Mouse (Mus musculus): ENCODE results near the gene Gtf2f2.
A peak's percentile ranks its signal among the peaks of the same experiment; 100 is the strongest.
"Not testable (repeated sequence)": the region's sequence is repeated elsewhere in the genome, so short reads cannot be mapped to it uniquely, and the experiment has no call there.

Gtf2f2 gene

DNA sequence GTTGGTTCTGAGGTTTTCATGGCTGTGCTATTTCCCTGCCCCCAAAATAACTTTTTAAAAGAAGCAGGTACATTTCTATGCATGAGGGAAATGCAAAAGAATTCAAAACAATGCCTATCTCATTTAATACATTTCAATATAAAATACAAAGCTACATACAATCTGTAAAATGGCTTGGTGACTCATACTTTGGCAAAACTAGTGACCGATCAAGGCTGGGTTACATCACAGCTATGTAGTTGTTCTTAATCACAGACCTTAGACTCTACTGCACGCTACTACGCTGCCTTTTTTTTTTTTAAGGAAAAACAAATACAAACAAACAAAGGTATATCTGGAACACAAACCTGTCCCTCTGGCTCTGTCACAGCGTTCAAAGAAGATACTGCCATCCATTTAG is 18.3 kb downstream of the Gtf2f2 start:
- no peak for DNase-seq

DNA sequence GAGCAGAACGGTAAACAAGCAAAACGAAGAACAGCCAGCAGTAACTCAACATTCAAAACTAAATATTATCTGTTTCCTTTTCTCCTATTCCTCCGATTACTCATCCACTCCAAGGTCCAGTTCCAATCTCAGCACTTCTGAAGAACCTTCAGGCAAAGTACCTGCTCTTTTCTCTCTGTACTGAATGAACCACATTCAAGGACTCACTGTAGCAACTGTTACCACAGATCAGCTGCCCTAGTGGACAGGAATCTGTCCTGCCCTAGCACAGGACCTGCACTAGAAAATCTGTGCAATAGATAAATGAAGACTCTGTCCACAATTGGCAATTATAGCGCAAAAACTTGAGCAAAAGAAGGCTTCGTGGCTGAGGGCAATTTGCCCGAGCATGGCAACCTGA is 19.7 kb downstream of the Gtf2f2 start:
- DNase-seq, result no peak

DNA sequence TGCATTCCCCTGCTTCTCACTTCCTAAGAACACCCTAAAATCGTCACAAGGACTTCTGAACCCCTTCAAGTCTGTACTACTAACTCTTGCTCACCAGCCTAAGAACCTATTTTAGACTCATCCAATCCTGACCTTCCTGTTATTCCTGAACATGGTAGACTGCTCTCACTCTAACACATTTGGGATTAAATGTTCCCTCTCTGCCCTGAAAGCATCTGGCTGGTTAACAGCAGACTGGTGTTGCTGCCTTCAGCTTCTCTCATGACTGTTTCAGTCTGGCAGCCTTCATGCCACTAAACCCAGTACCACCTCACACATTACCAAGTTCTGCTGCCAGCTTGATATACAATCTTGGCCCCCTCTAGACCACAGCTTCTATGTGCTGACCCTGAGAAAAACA is 21.5 kb downstream of the Gtf2f2 start:
- DNase-seq, result no peak

DNA sequence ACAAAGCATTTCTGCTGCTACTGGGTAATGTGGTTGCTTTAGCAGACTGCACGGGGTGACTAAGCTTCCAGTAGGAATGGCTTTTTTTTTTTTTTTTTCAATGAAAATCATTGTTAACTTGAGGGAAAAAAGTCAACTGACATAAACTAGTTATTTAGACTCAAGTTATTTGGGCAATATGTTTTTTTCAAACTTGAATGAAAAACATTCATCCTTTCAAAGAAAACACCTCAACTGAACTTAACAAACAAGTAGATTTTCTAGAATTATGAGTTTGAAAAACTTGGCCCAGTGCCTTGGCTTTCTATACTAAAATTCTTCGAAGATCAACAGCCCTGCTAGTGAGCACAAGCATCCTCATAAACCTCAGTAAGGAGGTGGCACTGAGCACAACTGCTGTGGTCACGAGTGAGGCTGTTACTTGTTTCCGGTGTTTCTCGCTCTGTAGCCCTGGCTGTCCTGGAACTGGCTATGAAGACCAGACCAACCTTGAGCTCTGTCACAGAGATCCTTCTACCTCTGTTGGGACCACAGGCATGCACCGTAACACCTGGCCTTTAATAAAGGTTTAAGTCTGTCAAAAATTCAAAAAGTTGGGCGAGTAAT is 23.7 kb downstream of the Gtf2f2 start:
- DNase-seq, result no peak

DNA sequence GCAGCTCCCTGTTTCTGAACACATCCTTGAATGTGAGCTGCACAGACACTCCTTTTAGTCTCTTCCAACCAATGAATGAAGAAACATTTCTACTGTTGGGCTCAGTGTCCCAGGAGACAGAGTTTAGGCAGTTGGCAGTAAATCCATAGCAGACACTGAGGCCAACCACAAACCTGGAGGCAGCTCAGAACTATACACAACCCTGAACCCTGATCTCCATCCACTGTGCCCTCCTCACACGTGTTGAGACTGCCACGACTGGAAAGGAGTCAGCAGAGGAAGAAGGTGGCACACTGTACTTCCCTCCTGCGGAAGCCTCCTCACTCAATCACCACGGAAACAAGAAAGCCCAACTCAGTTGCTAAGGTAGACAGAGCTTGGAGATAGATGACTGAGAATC is 25.6 kb downstream of the Gtf2f2 start:
- DNase-seq, result no peak

DNA sequence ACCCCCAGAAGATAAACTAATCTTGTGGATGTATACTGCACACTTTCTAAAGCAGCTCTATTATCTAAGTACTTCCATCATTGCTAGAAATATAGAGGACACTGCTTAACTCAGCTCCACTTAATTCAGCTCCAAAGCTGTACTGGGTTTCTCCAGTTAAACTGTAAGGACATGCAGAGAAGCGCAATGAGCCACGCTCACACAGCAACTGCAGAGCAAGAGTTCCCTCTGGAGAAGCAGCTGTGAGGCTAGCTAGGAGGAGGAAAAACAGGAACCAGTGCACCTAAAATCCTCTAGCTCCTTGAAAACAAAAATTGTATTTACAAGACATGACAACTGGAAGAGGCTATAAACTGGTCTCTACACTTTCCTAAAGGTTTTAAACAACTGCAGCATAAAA is 26.8 kb downstream of the Gtf2f2 start:
- no peak for DNase-seq

DNA sequence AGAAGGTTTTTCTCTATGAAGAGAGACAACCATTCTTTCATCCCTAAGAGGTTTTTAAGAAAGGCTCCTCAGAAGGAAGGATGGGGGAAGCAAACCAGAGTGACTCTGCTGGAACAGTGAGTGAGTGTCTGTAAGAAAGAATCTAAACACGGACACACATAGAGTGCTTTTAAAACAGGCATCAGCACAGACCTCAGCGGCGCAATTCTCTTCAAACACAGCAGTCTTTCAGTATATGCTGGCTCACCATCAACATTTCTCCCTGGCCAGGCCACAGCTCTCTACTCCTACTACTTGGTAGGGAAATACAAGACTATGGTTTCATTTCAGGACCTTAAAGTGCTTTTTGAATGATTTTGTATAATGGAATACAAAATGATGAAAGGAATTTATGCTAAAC is 29.4 kb downstream of the Gtf2f2 start:
- DNase-seq, result no peak

DNA sequence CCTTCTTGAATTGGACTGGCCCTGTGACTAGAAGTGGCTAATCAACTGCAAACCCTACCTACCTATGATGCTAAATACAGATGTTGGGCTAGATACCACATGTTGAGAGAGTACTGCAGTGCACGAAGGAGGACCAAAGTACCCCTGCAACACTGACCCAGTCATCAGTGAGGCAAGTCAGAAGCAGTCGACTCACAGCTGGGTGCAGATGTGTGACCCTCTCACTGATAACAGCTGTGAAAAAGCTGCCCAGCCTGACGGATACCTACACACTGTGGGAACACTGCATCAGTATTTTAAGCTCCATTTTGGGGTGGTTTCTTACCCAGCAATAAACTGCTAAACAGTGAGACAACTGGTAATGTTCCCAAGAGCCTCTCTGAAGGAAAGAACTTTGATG is 34.6 kb downstream of the Gtf2f2 start:
- DNase-seq, result no peak

DNA sequence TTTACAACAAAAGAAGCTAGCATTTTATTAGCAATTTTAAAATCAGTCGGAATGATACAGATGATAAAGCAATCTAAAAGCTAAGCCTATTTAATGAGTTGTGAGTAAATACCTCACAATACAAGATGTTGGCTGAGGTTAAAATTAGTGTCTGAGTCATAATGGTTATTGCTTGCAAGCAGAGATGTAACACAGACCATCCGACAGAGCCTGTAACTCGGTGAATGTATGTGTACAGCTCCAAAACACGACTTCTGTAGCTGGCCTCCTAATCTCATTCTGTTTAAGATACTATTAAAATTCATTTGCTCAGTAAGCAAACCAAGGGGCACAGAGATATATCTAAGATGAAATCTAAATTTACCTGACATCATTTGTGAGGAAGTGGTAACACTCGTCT is 43.4 kb downstream of the Gtf2f2 start:
- no peak for DNase-seq

DNA sequence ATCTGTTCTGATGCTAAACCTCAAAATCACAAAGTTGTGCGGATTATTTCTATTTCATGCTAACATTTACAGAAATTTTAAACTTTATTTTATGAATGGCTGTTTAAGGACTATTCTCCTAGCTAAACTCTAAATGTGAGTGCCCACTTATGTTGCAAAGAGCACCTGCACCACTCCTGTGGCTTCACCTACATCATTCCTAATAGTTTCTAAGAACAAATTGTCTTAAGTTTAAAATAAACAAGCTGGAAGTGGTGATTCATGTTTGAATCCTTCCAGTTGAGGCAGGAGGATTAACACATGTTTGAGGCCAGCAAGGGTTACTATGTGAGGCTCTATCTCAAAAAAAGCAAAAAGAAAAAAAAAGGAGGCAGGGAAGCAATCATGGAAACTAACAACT is 46.2 kb downstream of the Gtf2f2 start:
- no peak for DNase-seq

DNA sequence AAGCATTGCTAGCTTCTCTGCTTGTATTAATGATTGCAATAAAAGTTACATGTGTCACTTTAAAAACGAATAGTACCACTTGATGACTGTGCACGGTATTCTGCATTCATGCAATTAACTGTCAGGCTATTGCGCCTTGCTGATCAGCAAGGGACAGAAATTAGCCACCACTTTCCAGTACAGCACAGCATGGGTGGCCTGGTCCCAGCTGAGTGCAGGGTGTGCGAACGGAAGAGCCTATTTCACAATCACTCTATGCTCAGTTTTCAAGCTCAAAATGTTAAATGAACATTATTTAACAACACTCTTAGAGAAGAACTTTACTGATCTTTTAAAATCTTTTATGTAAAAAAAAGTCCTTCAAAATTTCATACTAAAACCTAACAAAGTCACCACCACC is 46.7 kb downstream of the Gtf2f2 start:
- no peak for DNase-seq

DNA sequence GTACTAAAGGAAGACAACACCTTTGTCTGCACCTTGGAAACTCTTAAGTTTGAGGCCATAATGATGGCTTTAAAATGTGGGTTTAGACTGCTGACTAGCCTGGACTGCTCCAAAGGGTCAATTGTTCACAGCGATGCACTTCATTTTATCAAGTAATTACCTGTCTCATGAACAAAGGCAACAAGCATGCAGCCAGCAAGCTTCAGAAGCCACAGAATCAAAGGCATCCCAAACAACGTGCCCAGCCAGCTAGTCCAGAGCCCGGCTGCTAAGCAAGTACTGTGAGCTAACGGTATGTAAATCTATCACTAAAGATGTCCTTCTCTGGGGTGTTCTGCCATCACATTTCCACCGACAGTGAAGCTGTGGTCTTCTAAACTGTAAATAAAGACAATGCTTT is 47.5 kb downstream of the Gtf2f2 start:
- DNase-seq, result no peak

DNA sequence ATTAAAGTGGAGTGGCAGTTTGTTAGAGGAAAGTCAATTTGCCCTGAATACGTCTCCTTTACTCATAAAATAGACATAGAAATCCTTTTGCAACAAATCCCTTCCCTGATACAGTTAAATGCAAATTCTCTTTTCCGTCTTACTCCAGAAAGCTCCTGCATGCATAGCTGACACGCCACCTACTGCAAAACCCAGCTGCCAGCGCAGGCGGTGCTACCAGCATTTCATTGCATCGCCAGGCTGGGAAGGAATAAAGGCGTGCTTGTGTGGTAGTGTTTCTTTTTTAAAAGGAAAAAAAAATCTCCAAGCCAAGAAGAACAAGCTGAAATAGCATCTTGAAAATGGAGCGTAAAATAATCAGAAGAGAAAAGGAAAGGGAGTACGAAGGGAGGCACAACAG is 48.4 kb downstream of the Gtf2f2 start:
- no peak for DNase-seq

DNA sequence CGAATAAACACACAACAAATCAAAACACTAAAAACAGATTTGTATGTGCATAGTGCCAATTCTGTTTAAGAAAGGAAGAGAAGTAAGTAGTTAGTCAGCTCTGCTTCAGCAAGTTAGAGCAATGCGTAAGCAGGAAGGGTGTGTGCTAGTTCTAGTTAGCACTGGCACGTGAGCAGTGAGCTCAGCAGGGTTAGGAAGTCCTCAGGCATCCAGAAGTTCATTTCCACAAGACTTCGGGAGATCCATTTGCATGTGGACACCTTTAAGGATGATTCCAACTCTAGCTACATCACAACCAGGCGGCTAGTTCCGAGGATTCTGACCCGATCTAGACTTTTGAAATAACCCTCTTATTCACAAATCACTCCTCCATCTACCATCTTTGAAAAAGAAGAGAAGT is 55.9 kb downstream of the Gtf2f2 start, which contains the start of gene Kctd4:
Kctd4 (plus strand) TSS at position 244 of the 400 bp plus-strand sequence.
- DNase-seq, result no peak

DNA sequence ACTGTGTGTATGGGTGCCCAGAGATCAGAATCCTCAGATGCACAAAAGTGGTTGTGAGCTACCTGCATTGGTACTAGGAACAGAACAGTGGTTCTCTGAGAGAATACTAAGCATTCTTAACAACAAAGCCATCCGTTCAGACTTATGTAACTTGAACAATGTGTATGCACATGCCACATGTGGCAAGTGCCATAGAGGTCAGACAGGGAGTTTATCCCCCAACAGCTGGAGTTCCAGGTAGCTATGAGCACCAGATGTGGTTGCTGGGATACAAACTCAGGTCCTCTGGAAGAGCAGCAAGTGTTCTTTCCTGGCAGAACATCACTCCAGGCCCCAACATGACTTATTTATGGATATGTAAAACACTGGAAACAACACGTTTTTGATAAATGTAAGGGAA is 57.7 kb downstream of the Gtf2f2 start:
- DNase-seq, result no peak

DNA sequence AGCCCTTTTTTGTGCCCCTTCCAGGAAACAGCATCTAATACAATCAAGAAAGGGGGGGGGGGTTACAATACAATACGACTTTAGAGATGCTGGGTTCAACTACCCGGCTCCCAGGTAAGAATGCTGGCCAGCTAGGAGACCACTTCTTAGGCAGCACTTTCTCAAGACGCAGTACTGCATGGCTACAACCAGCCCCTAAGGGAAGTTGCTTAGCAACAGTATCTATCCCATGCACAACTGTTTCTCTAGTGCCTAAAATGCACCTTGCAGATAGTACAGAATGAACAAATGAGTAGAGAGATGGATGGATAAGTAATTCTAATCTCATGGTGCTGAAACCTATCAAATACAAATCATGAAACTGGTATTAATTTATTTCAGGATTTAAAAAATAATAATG is 63.0 kb downstream of the Gtf2f2 start:
- DNase-seq, result no peak

DNA sequence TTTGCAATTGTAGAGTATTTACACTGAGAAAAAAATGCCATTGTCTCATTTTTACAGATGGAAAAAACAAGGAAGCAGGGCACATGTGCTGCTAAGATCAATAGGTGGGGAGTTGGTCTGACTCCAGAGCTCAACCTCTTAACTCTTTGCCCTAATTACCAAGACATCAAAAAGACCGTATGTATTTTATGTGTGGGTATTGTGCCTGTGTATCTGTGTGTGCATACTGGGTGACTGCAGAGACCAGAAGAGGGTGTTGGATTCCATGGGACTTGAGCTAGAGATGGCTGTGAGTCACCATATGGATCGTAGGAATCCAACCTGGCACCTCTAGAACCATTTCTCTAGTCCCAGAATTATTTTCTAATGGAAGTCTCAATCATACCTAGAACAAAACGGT is 68.3 kb downstream of the Gtf2f2 start:
- no peak for DNase-seq

DNA sequence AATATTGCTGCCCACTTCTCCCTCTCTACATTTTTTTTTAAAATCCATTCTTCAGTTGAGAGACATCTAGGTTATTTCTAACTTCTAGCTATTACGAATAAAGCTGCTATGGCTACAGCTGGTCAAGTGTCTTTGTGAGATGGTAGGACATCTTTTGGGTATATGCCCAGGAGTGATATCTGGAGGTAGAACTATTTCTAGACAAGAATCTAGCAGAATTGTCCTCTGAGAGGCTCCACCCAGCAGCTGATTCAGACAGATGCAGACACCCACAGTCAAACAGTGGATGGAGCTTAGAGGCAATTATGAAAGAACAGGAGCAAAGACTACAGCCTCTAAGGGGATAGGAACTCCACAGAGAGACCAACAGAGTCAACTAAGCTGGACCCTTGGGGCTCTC is 69.2 kb downstream of the Gtf2f2 start:
- DNase-seq, result no peak

DNA sequence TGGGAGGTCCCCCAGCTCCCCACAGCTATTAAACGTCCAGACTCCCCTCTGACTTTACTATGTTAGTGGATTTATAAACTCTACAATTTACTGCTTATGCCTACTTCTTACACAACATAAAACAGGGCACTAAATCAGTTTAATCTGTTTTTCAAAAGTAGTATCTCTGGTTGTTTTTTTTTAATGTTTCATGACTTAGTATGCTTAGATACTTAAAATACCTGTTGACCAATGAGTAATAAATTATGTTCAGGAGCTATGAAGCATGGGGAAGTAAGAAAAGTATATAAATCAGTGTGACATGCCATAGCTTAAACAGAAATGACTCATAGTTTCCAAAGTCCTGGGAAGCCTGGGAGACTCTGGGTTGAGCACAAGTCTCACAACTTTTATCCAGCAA is 73.0 kb downstream of the Gtf2f2 start:
- DNase-seq, result no peak

DNA sequence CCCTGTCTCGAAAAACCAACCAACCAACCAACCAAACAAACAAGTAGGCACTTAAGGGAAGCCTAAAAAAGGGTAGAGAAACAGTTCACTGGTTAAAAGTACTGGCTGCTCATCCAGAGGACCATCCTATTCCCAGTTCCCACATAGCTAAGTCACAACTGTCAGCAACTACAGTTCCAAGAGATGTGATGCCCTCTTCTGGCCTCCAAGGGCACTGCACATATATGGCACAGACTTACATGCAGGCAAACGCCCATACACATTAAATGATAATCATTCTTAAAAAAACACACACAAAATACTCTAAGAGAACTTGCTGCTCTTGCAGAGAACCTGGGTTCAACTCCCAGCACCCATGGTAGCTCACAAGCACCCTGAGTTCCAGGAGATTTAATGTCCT is 76.3 kb downstream of the Gtf2f2 start:
- DNase-seq, result peak in 1 of 2 experiments; percentile 14

DNA sequence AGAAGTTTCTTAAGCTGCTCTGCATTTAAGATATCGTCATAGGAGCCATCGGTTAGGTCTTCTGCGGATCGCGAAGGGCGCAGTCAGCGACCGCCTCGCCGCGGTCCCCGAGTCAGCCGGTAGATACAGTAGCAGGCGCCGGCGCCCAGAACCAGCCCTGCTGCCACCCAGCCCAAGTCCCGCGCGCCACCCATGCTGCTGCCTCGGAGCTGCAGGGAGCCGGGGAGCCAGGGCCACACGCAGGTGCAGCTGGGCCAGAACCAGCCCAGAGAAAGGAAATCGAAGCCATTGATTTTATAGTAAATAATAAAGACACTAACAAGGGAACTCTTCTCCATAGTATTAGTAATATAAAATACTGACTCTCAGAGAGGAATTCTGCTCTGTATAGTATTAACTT is 79.4 kb downstream of the Gtf2f2 start:
- DNase-seq, result peak; percentile 10 to 15

DNA sequence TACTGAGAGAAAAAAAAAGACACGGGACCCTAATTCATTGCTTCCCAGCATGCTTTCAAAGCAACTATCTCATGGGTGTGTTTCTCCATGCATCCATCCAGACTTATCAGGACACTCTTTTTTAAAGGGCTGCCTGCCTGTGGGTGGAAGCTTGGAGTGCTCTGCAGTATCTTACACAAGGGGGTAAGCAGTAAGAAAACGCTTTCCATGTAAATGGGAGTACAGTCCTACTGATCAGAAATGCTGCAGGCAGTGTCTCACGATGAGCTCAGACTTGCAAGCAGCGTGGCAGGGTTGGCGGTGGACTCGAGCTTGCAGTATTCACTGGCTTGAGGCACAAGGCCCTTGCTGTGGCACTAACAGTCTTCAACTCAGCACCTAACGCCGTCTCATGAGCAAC is 81.0 kb downstream of the Gtf2f2 start:
- DNase-seq, result not testable (repeated sequence)

DNA sequence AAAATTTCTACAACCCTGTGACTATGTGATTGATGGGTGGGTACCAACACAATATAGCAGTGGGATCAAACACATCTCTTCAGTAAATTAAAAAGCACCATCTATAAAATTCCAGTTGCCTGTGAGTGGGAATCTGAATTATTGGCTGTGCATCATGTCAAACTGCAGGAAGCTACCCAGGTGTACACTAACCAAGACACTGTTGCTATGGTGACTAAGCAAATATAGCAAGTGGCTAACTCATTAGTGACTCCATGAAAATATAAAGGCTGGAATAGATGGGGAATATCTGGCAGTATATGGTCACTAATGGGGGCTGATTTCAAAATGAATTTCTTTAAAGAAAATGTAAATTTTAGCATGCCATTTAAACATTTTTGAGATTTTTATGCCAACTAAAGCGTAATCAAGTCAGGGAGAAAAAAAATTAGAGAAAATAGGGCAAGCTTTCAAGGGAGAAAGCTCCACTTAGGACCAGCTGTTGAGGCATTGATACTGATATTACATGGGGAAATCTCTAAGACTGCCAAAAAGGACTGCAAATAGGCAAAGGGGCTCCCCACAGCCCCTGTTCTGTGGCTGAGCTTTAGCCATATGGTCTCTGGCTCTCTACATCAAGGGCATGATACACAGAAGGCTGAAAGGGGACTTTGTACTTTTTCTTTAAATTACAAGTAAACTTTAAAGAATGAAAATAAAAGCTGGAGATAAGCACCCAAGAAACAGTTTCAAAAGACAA is 87.2 kb downstream of the Gtf2f2 start:
- DNase-seq, result no peak

DNA sequence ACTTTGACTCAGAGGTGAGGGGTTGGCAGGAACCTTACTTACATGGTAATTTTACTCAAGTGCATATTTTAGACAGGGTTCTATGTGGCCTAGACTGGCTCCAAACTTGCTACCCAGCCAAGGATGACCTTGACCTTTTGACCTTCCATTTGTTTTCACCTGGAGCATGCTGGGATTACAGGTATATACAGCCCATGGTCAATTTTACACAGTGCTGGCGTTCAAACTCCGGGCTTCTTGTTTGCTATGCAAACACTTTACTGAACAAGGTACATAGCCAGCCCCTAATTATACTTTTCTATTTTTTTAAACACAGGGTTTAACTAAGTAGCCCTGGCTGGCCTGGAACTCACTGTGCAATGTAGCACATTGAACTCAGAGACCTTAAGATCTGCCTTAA is 98.0 kb downstream of the Gtf2f2 start:
- no peak for DNase-seq

DNA sequence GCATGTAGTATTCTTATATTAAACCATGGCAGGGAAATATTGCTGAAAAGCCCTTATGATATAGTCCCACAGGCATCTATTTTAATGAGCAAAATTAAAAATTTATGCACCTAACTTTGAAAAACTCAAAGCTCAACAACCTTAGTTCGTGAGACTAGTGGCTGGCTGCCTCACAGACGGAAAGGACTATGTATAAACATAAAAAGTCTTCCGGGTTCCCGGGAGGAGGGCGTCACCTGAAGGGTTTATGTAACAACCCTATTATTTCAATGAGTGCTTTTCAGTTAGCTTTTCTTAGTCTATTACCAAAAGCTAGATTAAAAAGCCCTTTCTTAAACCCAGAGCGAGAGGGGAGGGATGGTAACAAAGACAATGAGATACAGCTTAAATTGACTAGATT is 98.7 kb downstream of the Gtf2f2 start:
- peak; percentile 28 to 34 for DNase-seq
